Mouse (Mus musculus) heart, postnatal 0 days (tissue): Measurements from ENCODE around the gene Ccdc32. TPM values are rescaled to one million over a fixed set of nuclear protein-coding genes. Genes with fewer than 3 reads are reported as not detected.

Source experiments
- ATAC-seq: fragments of 200-750 bp; cut with Nextera tagmentation; 2 replicates; pipeline ENCODE4 v1.8.0; 2017; ENCODE audit warnings: low read depth, moderate number of reproducible peaks, moderate library complexity; ENCODE audit not compliant: insufficient read depth
- DNase-seq: peaks from one replicate; pipeline ENCODE4 v3.0.0-alpha.2; 2016; ENCODE audit warnings: low spot score
- H3K27ac ChIP-seq: fragments of 300-500 bp; sonication (generic); 2 replicates; pipeline ENCODE4 v1.5.1; 2014; ENCODE audit warnings: low read depth, mild to moderate bottlenecking
- H3K27me3 ChIP-seq: fragments of 300-500 bp; sonication (generic); 2 replicates; pipeline ENCODE4 v1.6.1; 2014; ENCODE audit warnings: low read length, mixed read lengths; ENCODE audit not compliant: control insufficient read depth, insufficient read depth
- H3K36me3 ChIP-seq: fragments of 300-500 bp; sonication (generic); replicated peaks from 2 replicates; pipeline ENCODE4 v1.6.1; 2014; ENCODE audit warnings: low read length, mixed read lengths; ENCODE audit not compliant: control insufficient read depth, insufficient read depth
- H3K4me1 ChIP-seq: fragments of 300-500 bp; sonication (generic); 2 replicates; pipeline ENCODE4 v1.6.1; 2014; ENCODE audit warnings: antibody characterized with exemption; ENCODE audit not compliant: control insufficient read depth, insufficient read depth
- H3K4me2 ChIP-seq: fragments of 300-500 bp; sonication (generic); 2 replicates; pipeline ENCODE4 v1.6.1; 2014; ENCODE audit warnings: low read depth, mild to moderate bottlenecking, low read length, moderate library complexity
- H3K4me3 ChIP-seq: fragments of 300-500 bp; sonication (generic); 2 replicates; pipeline ENCODE4 v1.5.1; 2014; ENCODE audit warnings: low read depth, low read length
- H3K9ac ChIP-seq: fragments of 300-500 bp; sonication (generic); replicated peaks from 2 replicates; pipeline ENCODE4 v1.6.1; 2014; ENCODE audit warnings: low read depth, low read length, mixed read lengths
- H3K9me3 ChIP-seq: fragments of 300-500 bp; sonication (generic); replicated peaks from 2 replicates; pipeline ENCODE4 v1.6.1; 2016; ENCODE audit warnings: low read length; ENCODE audit not compliant: control insufficient read depth
- CTCF ChIP-seq: IDR thresholded peaks from 2 replicates; pipeline ENCODE4 v1.5.1; 2016; ENCODE audit warnings: antibody characterized with exemption, control low read depth, low read depth
- EP300 ChIP-seq: IDR thresholded peaks from 2 replicates; pipeline ENCODE4 v1.6.1; 2016; ENCODE audit warnings: antibody characterized with exemption, low read depth
- WGBS: fragments of 180-500 bp; shearing (Covaris S2); extraction: QIAGEN DNeasy Blood & Tissue Kit; methylation state at CpG from one replicate; pipeline ENCODE4 v1.1.7; 2014; 5-methylcytosine and 5-hydroxymethylcytosine counted together
- polyA plus RNA-seq: library from polyadenylated mRNA; unstranded; fragments of >200 nt; fragmentation: Nextera tagmentation; extraction: Ambion mirVana; gene quantifications from 2 replicates; pipeline ENCODE4 v1.2.1, GENCODE M21; 2015
- total RNA-seq: library from RNA; depleted of rRNA; stranded (reverse); fragments of >200 nt; gene quantifications from 2 replicates; pipeline ENCODE4 v1.2.3, GENCODE M21; 2014; ENCODE audit warnings: low replicate concordance

Ccdc32 gene
- total and polyA plus RNA-seq, 2 experiments from 2014 or later, result 14.7 to 21.1 TPM

GRCm38 (mm10) chr2:119032191-119032590 is 3.0 kb upstream of the Ccdc32 start:
- DNase-seq, result no peak
- Histone ChIP-seq H3K4me1 (peaks cover 12% of the 10 kb centered on the region), H3K4me3 (no peak overlapping the region), H3K9ac (no peak overlapping the region), H3K9me3 (no peaks in the 10 kb centered on the region), H3K27ac (no peak overlapping the region), H3K4me2 (no peak overlapping the region), H3K27me3 (no peaks in the 10 kb centered on the region), H3K36me3 (peaks cover 6% of the 10 kb centered on the region)
- ATAC-seq, result no peak
- TF ChIP-seq CTCF (no peak), EP300 (no peak)
- WGBS, result 48% methylated on average over 4 of the region's 4 CpGs

GRCm38 (mm10) chr2:119026951-119027350 is 2.2 kb downstream of the Ccdc32 start:
- DNase-seq, result no peak
- Histone ChIP-seq H3K27ac (no peak overlapping the region), H3K36me3 (peaks cover 28% of the 10 kb centered on the region), H3K4me1 (peaks cover 5% of the 10 kb centered on the region), H3K4me2 (no peak overlapping the region), H3K9ac (no peak overlapping the region), H3K27me3 (no peaks in the 10 kb centered on the region), H3K9me3 (no peaks in the 10 kb centered on the region), H3K4me3 (no peak overlapping the region)
- WGBS, result 86% methylated on average over 4 of the region's 4 CpGs
- TF ChIP-seq EP300 (no peak), CTCF (no peak)
- no peak for ATAC-seq

GRCm38 (mm10) chr2:119025239-119025616 is 4.0 kb downstream of the Ccdc32 start:
- Histone ChIP-seq H3K27me3 (no peaks in the 10 kb centered on the region), H3K9me3 (no peaks in the 10 kb centered on the region), H3K9ac (no peak overlapping the region), H3K36me3 (peaks cover 45% of the 10 kb centered on the region), H3K4me2 (no peak overlapping the region), H3K4me1 (peaks cover 5% of the 10 kb centered on the region), H3K4me3 (no peak overlapping the region), H3K27ac (no peak overlapping the region)
- no peak for ATAC-seq
- no peak for DNase-seq
- TF ChIP-seq CTCF, result no peak
- TF ChIP-seq EP300, result no peak
- WGBS, result 57% methylated on average over 4 of the region's 4 CpGs

DNA sequence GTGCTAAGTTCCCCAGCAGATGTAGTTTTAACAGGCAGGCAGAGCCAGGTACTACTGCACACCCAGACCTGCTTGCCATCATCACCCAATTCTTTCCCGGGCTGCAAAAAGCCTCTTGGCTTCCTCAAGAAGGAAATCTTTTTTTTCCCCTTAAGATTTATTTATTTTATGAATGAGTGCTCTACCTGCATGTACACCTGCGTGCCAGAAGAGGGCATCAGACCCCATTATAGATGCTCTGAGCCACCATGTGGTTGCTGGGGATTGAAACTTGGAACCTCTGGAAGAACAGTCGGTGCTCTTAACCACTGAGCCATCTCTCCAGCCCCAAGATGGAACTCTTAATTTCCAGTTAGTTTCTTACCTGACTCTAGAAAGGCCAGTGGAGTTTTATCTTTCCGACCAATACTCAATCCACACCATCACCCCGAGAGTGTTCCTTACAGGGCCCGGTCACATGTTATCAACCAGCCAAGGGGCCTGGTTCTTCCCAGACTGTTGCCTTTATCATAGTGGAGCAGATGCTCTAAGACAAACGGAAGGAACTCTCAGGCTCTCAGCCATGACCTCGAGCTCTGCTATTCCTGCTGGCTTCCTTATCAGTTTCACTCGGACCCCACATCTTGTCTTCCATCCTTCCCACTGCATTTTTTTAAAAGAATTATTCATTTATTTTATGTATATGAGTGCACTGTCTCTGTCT is 4.5 kb downstream of the Ccdc32 start:
- H3K4me3 ChIP-seq, result no peak overlapping the region
- no peak for ATAC-seq
- no peaks in the 10 kb centered on the region for H3K27me3 ChIP-seq
- peaks cover 50% of the 10 kb centered on the region for H3K36me3 ChIP-seq
- no peak for DNase-seq
- H3K9ac ChIP-seq, result no peak overlapping the region
- no peaks in the 10 kb centered on the region for H3K9me3 ChIP-seq
- TF ChIP-seq CTCF (peak; percentile 38), EP300 (no peak)
- peaks cover 5% of the 10 kb centered on the region for H3K4me1 ChIP-seq
- no peak overlapping the region for H3K4me2 ChIP-seq
- no peak overlapping the region for H3K27ac ChIP-seq
- 56% methylated on average over 9 of the region's 9 CpGs for WGBS

DNA sequence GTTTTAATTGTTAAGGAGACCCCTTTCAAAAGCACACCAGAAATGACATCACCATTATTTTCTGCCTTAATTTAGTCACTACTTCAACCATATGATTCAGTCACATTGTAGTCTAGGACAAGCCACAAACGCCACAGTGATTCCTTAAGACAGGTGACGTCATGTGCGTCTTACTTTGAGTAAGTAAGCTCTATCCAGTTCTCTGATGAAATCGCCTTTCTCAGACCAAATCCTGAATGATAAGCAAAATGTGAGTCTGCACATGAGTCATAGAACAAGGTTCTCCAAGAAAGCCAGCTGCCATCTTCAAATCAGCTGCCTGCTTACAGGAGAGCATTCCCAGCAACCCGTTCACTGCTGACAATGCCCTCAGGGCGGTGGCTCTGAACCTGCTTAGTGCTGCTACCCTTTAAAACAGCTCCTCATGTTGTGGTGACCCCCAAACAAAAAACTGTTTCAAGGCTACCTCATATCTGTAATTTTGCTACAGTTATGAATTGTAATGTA is 6.0 kb downstream of the Ccdc32 start:
- no peaks in the 10 kb centered on the region for H3K27me3 ChIP-seq
- H3K9me3 ChIP-seq, result no peaks in the 10 kb centered on the region
- H3K4me3 ChIP-seq, result no peak overlapping the region
- ATAC-seq, result no peak
- TF ChIP-seq CTCF (no peak), EP300 (no peak)
- WGBS, result 90% methylated on average over 6 of the region's 6 CpGs
- H3K36me3 ChIP-seq, result peaks cover 61% of the 10 kb centered on the region
- DNase-seq, result no peak
- no peak overlapping the region for H3K9ac ChIP-seq
- no peaks in the 10 kb centered on the region for H3K4me1 ChIP-seq
- no peak overlapping the region for H3K4me2 ChIP-seq
- no peak overlapping the region for H3K27ac ChIP-seq

- ATAC-seq, result no peak
- H3K4me2 ChIP-seq, result no peak overlapping the region
- no peaks in the 10 kb centered on the region for H3K27me3 ChIP-seq
- WGBS, result 60% methylated on average over 4 of the region's 4 CpGs
- TF ChIP-seq CTCF (no peak), EP300 (no peak)
- DNase-seq, result no peak
- H3K4me3 ChIP-seq, result no peak overlapping the region
- peaks cover 9% of the 10 kb centered on the region; the same call in 1 of the 2 replicates for H3K4me1 ChIP-seq
- H3K9ac ChIP-seq, result no peak overlapping the region
- H3K9me3 ChIP-seq, result no peaks in the 10 kb centered on the region
- peaks cover 57% of the 10 kb centered on the region for H3K36me3 ChIP-seq
- H3K27ac ChIP-seq, result no peak overlapping the region
These were observed 9.7 kb downstream of the Ccdc32 start for GRCm38 (mm10) chr2:119019538-119019937.
